Mouse (Mus musculus): ENCODE measurements around the gene Elovl3. TPM values are rescaled to one million over a fixed set of nuclear protein-coding genes. Genes with fewer than 3 reads are reported as not detected.

The Elovl3 gene
- polyA plus RNA-seq, 2 experiments: 0.85 TPM; not detected in 1

DNA sequence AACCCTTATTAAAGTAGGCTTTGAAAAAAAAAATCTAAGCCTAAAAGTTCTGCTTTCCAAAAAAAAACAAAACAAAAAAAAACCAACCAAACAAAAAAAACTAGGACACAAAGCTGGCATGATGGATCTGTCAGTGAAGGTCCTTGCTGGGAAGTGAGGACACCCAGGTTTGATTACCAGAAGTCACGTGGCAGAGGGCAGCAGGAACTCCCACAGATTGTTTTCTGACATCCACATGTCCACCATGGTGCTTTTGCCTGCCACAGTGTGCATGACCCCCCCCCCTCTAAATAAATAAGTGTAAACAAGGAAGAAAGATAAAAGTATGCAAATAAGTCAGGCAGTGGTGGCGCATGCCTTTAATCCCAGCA is 27.5 kb upstream of the Elovl3 start:
- H3K9ac ChIP-seq (ENCODE audit: low read depth, low read length, severe bottlenecking): no peak overlapping the region
- H3K9me3 ChIP-seq (ENCODE audit: control insufficient read depth, low read length): no peaks in the 10 kb centered on the region
- H3K4me2 ChIP-seq (replicated peaks; ENCODE audit: low read depth, low read length, severe bottlenecking): no peak overlapping the region
- no peak for TF ChIP-seq POLR2A (IDR thresholded peaks at IDR 0.05; ENCODE audit: borderline replicate concordance, extremely low read depth, insufficient read depth, insufficient read length)
- H3K27me3 ChIP-seq (ENCODE audit: control insufficient read depth, insufficient read depth, low read length): no peaks in the 10 kb centered on the region
- H3K27ac ChIP-seq (replicated peaks; ENCODE audit: low read depth, low read length): no peak overlapping the region
- H3K4me1 ChIP-seq (ENCODE audit: control insufficient read depth, insufficient read depth, low read length): no peaks in the 10 kb centered on the region
- 83% methylated on average over 2 of the region's 2 CpGs for WGBS
- no peak overlapping the region for H3K4me3 ChIP-seq (replicated peaks; ENCODE audit: low read length)
- DNase-seq (ENCODE audit: low spot score) (no peak), ATAC-seq (ENCODE audit: low FRiP score, low read depth) (no peak)
- no peaks in the 10 kb centered on the region for H3K36me3 ChIP-seq (ENCODE audit: control insufficient read depth, insufficient read depth, low read length)

- WGBS: 87% methylated on average over 2 of the region's 2 CpGs
- H3K27ac ChIP-seq (replicated peaks; ENCODE audit: low read depth, low read length): no peak overlapping the region
Measured at GRCm38 (mm10) chr19:46110214-46110613, 21.5 kb upstream of the Elovl3 start.

DNA sequence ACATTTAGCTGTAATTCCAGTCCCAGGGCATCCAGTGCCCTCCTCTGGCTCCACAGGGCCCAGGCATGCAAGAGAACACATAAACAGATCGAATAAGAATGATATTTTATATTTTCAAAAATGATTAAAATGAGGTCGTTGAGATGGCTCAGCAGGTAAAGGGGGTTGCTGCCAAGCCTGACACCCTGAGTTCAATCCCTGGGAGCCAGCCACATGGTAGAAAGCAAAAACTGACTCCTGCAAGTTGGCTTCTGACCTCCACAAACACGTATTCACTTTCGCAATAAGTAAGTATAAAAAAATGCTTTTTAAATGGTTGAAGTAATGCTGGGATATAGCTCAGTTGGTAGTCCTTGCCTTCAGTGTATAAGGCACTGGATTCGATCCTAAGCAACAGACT is 20.9 kb upstream of the Elovl3 start:
- no peak for ATAC-seq (ENCODE audit: low FRiP score, low read depth)
- Histone ChIP-seq H3K4me3 (replicated peaks; ENCODE audit: low read length) (no peak overlapping the region), H3K9ac (ENCODE audit: low read depth, low read length, severe bottlenecking) (no peak overlapping the region), H3K27ac (replicated peaks; ENCODE audit: low read depth, low read length) (no peak overlapping the region), H3K4me1 (ENCODE audit: control insufficient read depth, insufficient read depth, low read length) (no peaks in the 10 kb centered on the region), H3K9me3 (ENCODE audit: control insufficient read depth, low read length) (no peaks in the 10 kb centered on the region), H3K27me3 (ENCODE audit: control insufficient read depth, insufficient read depth, low read length) (no peaks in the 10 kb centered on the region), H3K4me2 (replicated peaks; ENCODE audit: low read depth, low read length, severe bottlenecking) (no peak overlapping the region), H3K36me3 (ENCODE audit: control insufficient read depth, insufficient read depth, low read length) (no peaks in the 10 kb centered on the region)
- WGBS: 86% methylated on average over 5 of the region's 5 CpGs
- DNase-seq (ENCODE audit: low spot score): no peak
- TF ChIP-seq POLR2A (IDR thresholded peaks at IDR 0.05; ENCODE audit: borderline replicate concordance, extremely low read depth, insufficient read depth, insufficient read length): no peak

More at GRCm38 (mm10) chr19:46110214-46110613, 21.5 kb upstream of the Elovl3 start:
- ATAC-seq (ENCODE audit: low FRiP score, low read depth) (no peak), DNase-seq (ENCODE audit: low spot score) (no peak)
- Histone ChIP-seq H3K4me2 (replicated peaks; ENCODE audit: low read depth, low read length, severe bottlenecking) (no peak overlapping the region), H3K4me3 (replicated peaks; ENCODE audit: low read length) (no peak overlapping the region), H3K9me3 (ENCODE audit: control insufficient read depth, low read length) (no peaks in the 10 kb centered on the region), H3K4me1 (ENCODE audit: control insufficient read depth, insufficient read depth, low read length) (no peaks in the 10 kb centered on the region), H3K36me3 (ENCODE audit: control insufficient read depth, insufficient read depth, low read length) (no peaks in the 10 kb centered on the region), H3K9ac (ENCODE audit: low read depth, low read length, severe bottlenecking) (no peak overlapping the region), H3K27me3 (ENCODE audit: control insufficient read depth, insufficient read depth, low read length) (no peaks in the 10 kb centered on the region)
- no peak for TF ChIP-seq POLR2A (IDR thresholded peaks at IDR 0.05; ENCODE audit: borderline replicate concordance, extremely low read depth, insufficient read depth, insufficient read length)

GRCm38 (mm10) chr19:46114617-46115016 is 17.1 kb upstream of the Elovl3 start:
- H3K4me3 ChIP-seq (replicated peaks; ENCODE audit: low read length): no peak overlapping the region
- H3K9me3 ChIP-seq (ENCODE audit: control insufficient read depth, low read length): no peaks in the 10 kb centered on the region
- no peak overlapping the region for H3K9ac ChIP-seq (ENCODE audit: low read depth, low read length, severe bottlenecking)
- no peak for TF ChIP-seq POLR2A (IDR thresholded peaks at IDR 0.05; ENCODE audit: borderline replicate concordance, extremely low read depth, insufficient read depth, insufficient read length)
- no peaks in the 10 kb centered on the region for H3K4me1 ChIP-seq (ENCODE audit: control insufficient read depth, insufficient read depth, low read length)
- DNase-seq (ENCODE audit: low spot score): no peak
- no peaks in the 10 kb centered on the region for H3K36me3 ChIP-seq (ENCODE audit: control insufficient read depth, insufficient read depth, low read length)
- ATAC-seq (ENCODE audit: low FRiP score, low read depth): no peak
- no peaks in the 10 kb centered on the region for H3K27me3 ChIP-seq (ENCODE audit: control insufficient read depth, insufficient read depth, low read length)
- 57% methylated on average over 4 of the region's 4 CpGs for WGBS
- H3K27ac ChIP-seq (replicated peaks; ENCODE audit: low read depth, low read length): no peak overlapping the region
- H3K4me2 ChIP-seq (replicated peaks; ENCODE audit: low read depth, low read length, severe bottlenecking): no peak overlapping the region

DNA sequence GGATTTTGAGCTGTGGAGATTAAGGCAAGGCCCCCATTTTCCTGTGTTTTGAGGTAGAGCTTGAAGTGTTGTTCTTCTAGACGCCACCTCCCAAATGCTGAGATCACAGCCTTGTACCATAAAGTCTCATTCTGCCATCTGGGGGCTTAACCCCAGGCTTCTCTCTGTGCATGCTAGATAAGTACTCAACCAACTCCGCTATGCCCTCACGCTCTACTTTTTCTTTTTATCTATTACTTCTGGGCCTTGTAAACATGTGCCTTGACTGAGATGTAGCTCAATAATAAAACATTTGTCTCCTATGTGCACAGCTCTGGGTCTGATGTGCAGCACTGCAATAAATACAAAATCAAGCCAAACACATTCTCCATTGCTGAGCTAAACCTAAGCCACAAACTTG is 12.2 kb upstream of the Elovl3 start:
- no peak for TF ChIP-seq POLR2A (IDR thresholded peaks at IDR 0.05; ENCODE audit: borderline replicate concordance, extremely low read depth, insufficient read depth, insufficient read length)
- Histone ChIP-seq H3K36me3 (ENCODE audit: control insufficient read depth, insufficient read depth, low read length) (no peaks in the 10 kb centered on the region), H3K4me2 (replicated peaks; ENCODE audit: low read depth, low read length, severe bottlenecking) (no peak overlapping the region), H3K4me3 (replicated peaks; ENCODE audit: low read length) (no peak overlapping the region), H3K27ac (replicated peaks; ENCODE audit: low read depth, low read length) (no peak overlapping the region), H3K9ac (ENCODE audit: low read depth, low read length, severe bottlenecking) (no peak overlapping the region), H3K27me3 (ENCODE audit: control insufficient read depth, insufficient read depth, low read length) (no peaks in the 10 kb centered on the region), H3K4me1 (ENCODE audit: control insufficient read depth, insufficient read depth, low read length) (no peaks in the 10 kb centered on the region), H3K9me3 (ENCODE audit: control insufficient read depth, low read length) (no peaks in the 10 kb centered on the region)
- no peak for ATAC-seq (ENCODE audit: low FRiP score, low read depth)
- DNase-seq (ENCODE audit: low spot score): no peak
- 82% methylated on average over 3 of the region's 3 CpGs for WGBS

GRCm38 (mm10) chr19:46120872-46121271 is 10.8 kb upstream of the Elovl3 start:
- ATAC-seq (ENCODE audit: low FRiP score, low read depth): no peak
- Histone ChIP-seq H3K4me3 (replicated peaks; ENCODE audit: low read length) (no peak overlapping the region), H3K36me3 (ENCODE audit: control insufficient read depth, insufficient read depth, low read length) (no peaks in the 10 kb centered on the region), H3K27me3 (ENCODE audit: control insufficient read depth, insufficient read depth, low read length) (no peaks in the 10 kb centered on the region), H3K4me2 (replicated peaks; ENCODE audit: low read depth, low read length, severe bottlenecking) (no peak overlapping the region), H3K9me3 (ENCODE audit: control insufficient read depth, low read length) (no peaks in the 10 kb centered on the region), H3K9ac (ENCODE audit: low read depth, low read length, severe bottlenecking) (no peak overlapping the region), H3K4me1 (ENCODE audit: control insufficient read depth, insufficient read depth, low read length) (no peaks in the 10 kb centered on the region), H3K27ac (replicated peaks; ENCODE audit: low read depth, low read length) (no peak overlapping the region)
- DNase-seq (ENCODE audit: low spot score): no peak
- no peak for TF ChIP-seq POLR2A (IDR thresholded peaks at IDR 0.05; ENCODE audit: borderline replicate concordance, extremely low read depth, insufficient read depth, insufficient read length)
- 65% methylated on average over 6 of the region's 6 CpGs for WGBS

Measured in limb, embryonic 14.5 days (tissue).